Mouse (Mus musculus) liver, embryonic 16.5 days (tissue): ENCODE results near the gene Tsr1. TPM values are rescaled to one million over a fixed set of nuclear protein-coding genes. Genes with fewer than 3 reads are reported as not detected.

Source experiments
- ATAC-seq: fragments of 200-750 bp; cut with Nextera tagmentation; 2 replicates; pipeline ENCODE4 v1.8.0; 2017; ENCODE audit warnings: low read depth, mild to moderate bottlenecking, moderate number of reproducible peaks, moderate library complexity
- H3K27ac ChIP-seq: fragments of 300-500 bp; sonication (generic); 2 replicates; pipeline ENCODE4 v1.5.1; 2014; ENCODE audit warnings: mild to moderate bottlenecking, low read length
- H3K27me3 ChIP-seq: fragments of 300-500 bp; sonication (generic); 2 replicates; pipeline ENCODE4 v1.6.1; 2014; ENCODE audit warnings: low read depth, low read length, mixed read lengths; ENCODE audit not compliant: control insufficient read depth, insufficient read depth
- H3K36me3 ChIP-seq: fragments of 300-500 bp; sonication (generic); 2 replicates; pipeline ENCODE4 v1.6.1; 2014; ENCODE audit warnings: mild to moderate bottlenecking; ENCODE audit not compliant: control insufficient read depth, insufficient read depth
- H3K4me1 ChIP-seq: fragments of 300-500 bp; sonication (generic); 2 replicates; pipeline ENCODE4 v1.6.1; 2014; ENCODE audit warnings: low read depth, low read length, mixed read lengths; ENCODE audit not compliant: control insufficient read depth
- H3K4me2 ChIP-seq: fragments of 300-500 bp; sonication (generic); 2 replicates; pipeline ENCODE4 v1.6.1; 2014; ENCODE audit warnings: low read depth, low read length, mixed read lengths
- H3K4me3 ChIP-seq: fragments of 300-500 bp; sonication (generic); 2 replicates; pipeline ENCODE4 v1.5.1; 2014; ENCODE audit warnings: low read depth, mild to moderate bottlenecking, low read length
- H3K9ac ChIP-seq: fragments of 300-500 bp; sonication (generic); 2 replicates; pipeline ENCODE4 v1.6.1; 2014; ENCODE audit warnings: low read depth, low read length
- H3K9me3 ChIP-seq: fragments of 300-500 bp; sonication (generic); replicated peaks from 2 replicates; pipeline ENCODE4 v1.6.1; 2016; ENCODE audit warnings: low read length; ENCODE audit not compliant: control insufficient read depth
- WGBS: fragments of 180-500 bp; shearing (Covaris S2); extraction: QIAGEN DNeasy Blood & Tissue Kit; methylation state at CpG from one replicate; pipeline ENCODE4 v1.1.7; 2014; ENCODE audit not compliant: insufficient replicate concordance; 5-methylcytosine and 5-hydroxymethylcytosine counted together
- microRNA-seq: library from miRNA; unstranded; fragments of <30 nt; microRNA quantifications from one replicate; pipeline ENCODE4, GENCODE M21; 2016
- polyA plus RNA-seq: library from polyadenylated mRNA; unstranded; fragments of >200 nt; fragmentation: Nextera tagmentation; extraction: Ambion mirVana; gene quantifications from 2 replicates; pipeline ENCODE4 v1.2.1, GENCODE M21; 2015

Tsr1 gene
- polyA plus RNA-seq, 1 experiment from 2014 or later, result 16.7 TPM

GRCm38 (mm10) chr11:74930391-74930790 is 32.5 kb downstream of the Tsr1 start:
- Histone ChIP-seq H3K4me1 (peaks cover 12% of the 10 kb centered on the region), H3K4me2 (no peak overlapping the region), H3K27me3 (no peaks in the 10 kb centered on the region), H3K9me3 (no peaks in the 10 kb centered on the region), H3K36me3 (peaks cover 11% of the 10 kb centered on the region), H3K27ac (no peak overlapping the region), H3K9ac (no peak overlapping the region), H3K4me3 (no peak overlapping the region)
- no peak for ATAC-seq
- 78% methylated on average over 7 of the region's 7 CpGs for WGBS

GRCm38 (mm10) chr11:74946348-74946747 is 48.5 kb downstream of the Tsr1 start:
- Histone ChIP-seq H3K27ac (no peak overlapping the region), H3K27me3 (no peaks in the 10 kb centered on the region), H3K4me1 (no peaks in the 10 kb centered on the region), H3K9ac (no peak overlapping the region), H3K4me2 (no peak overlapping the region), H3K4me3 (no peak overlapping the region), H3K36me3 (peaks cover 6% of the 10 kb centered on the region), H3K9me3 (no peaks in the 10 kb centered on the region)
- 70% methylated on average over 3 of the region's 3 CpGs for WGBS
- ATAC-seq, result no peak

- Histone ChIP-seq H3K36me3 (no peaks in the 10 kb centered on the region), H3K9ac (no peak overlapping the region), H3K4me2 (no peak overlapping the region), H3K27ac (no peak overlapping the region), H3K27me3 (no peaks in the 10 kb centered on the region), H3K4me3 (no peak overlapping the region), H3K9me3 (no peaks in the 10 kb centered on the region), H3K4me1 (no peaks in the 10 kb centered on the region)
- no peak for ATAC-seq
These were observed 57.0 kb downstream of the Tsr1 start for GRCm38 (mm10) chr11:74954901-74955300.

GRCm38 (mm10) chr11:74956006-74956405 is 58.1 kb downstream of the Tsr1 start:
- H3K9ac ChIP-seq, result no peak overlapping the region
- H3K4me1 ChIP-seq, result no peaks in the 10 kb centered on the region
- H3K4me2 ChIP-seq, result no peak overlapping the region
- no peak for ATAC-seq
- no peaks in the 10 kb centered on the region for H3K9me3 ChIP-seq
- H3K4me3 ChIP-seq, result no peak overlapping the region
- no peaks in the 10 kb centered on the region for H3K27me3 ChIP-seq
- H3K27ac ChIP-seq, result no peak overlapping the region
- H3K36me3 ChIP-seq, result no peaks in the 10 kb centered on the region

GRCm38 (mm10) chr11:74957600-74957999 is 59.7 kb downstream of the Tsr1 start:
- no peak overlapping the region for H3K9ac ChIP-seq
- no peak overlapping the region for H3K27ac ChIP-seq
- no peaks in the 10 kb centered on the region for H3K4me1 ChIP-seq
- H3K4me2 ChIP-seq, result no peak overlapping the region
- H3K27me3 ChIP-seq, result no peaks in the 10 kb centered on the region
- no peaks in the 10 kb centered on the region for H3K9me3 ChIP-seq
- no peaks in the 10 kb centered on the region for H3K36me3 ChIP-seq
- WGBS, result 79% methylated on average over 2 of the region's 2 CpGs
- no peak overlapping the region for H3K4me3 ChIP-seq
- no peak for ATAC-seq

Small RNA genes within 50 kb of the gene (microRNA-seq; reads per million reads assigned to microRNA genes)
- gene Mir6926, result 0.74 reads per million

Other genes starting within 250 kb of the Tsr1 start
- gene Cluh, start 248.6 kb upstream of the Tsr1 start, polyA plus RNA-seq, result 30.6 and 35.3 TPM in 2 replicates
- 26.4 and 28.0 TPM in 2 replicates for gene Pafah1b1, start 173.4 kb upstream of the Tsr1 start, polyA plus RNA-seq
- 15.5 and 16.6 TPM in 2 replicates for gene Mettl16, start 127.2 kb upstream of the Tsr1 start, polyA plus RNA-seq
- gene Mnt, start 67.2 kb upstream of the Tsr1 start, polyA plus RNA-seq, result 0.90 and 1.2 TPM in 2 replicates
- 0.89 and 1.2 TPM in 2 replicates for gene Sgsm2, start 1.0 kb upstream of the Tsr1 start, polyA plus RNA-seq
- gene Smg6, start 27.8 kb downstream of the Tsr1 start, polyA plus RNA-seq, result 5.1 and 5.5 TPM in 2 replicates
- gene Srr, start 27.9 kb downstream of the Tsr1 start, polyA plus RNA-seq, result 4.6 and 5.1 TPM in 2 replicates